Mouse (Mus musculus): ENCODE data around the gene Mnat1. TPM values are rescaled to one million over a fixed set of nuclear protein-coding genes. Genes with fewer than 3 reads are reported as not detected.

Mnat1 gene
- total and polyA plus RNA-seq, 3 experiments: 29.4 to 36.9 TPM; not detected in 1

- no peak for TF ChIP-seq RAD21 (IDR thresholded peaks at IDR 0.05; ENCODE audit: low read depth, low read length)
Observed at GRCm38 (mm10) chr12:73201587-73201986, 78.1 kb downstream of the Mnat1 start (continued).

DNA sequence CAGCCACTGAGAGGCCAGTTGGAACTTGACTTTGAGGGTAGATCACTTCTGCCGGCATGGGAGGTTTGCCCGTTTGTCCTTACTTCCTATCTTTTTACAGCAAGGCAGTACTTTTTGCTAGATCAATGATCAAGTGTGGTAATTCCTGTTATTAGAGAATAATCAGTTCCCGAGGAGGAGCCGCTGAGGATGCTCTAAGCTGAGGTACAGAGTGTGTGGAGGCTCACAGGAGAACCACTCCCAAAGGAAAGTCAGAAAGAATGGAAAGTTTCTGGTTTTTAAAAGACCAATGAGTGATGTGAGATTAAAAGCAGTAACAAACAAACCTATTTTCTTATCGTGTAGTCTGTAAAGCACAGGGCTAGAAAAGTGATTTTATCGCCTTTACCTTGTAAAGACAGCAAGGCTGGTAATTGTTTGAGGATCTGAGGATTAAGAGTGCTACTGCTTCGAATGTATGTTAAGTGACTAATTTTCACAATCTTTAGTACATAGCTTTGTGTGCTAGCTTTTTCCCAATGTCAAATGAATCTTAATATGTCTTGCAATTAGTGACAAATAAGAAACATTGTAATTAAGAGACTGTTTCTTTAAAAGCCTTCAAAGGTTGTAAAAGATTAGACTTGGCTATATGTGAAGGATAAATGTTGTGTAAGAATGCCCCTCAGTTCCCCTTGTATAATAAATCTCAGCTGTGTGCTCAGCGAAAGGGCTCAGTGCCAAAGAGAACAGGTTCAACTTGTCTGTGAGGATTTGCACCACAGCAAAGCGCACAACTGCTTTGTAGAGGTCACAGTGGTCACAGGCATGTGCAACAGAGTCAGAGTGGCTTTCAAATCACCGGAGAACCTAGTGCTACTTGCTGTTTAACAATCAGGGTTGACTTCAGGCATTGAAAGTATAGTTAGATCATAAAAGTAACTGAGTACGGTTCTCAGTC, 82.5 kb downstream of the Mnat1 start:
- no peak overlapping the region for H3K9ac ChIP-seq (ENCODE audit: control insufficient read depth, low read depth, low read length, poor library complexity, severe bottlenecking)
- no peaks in the 10 kb centered on the region for H3K79me2 ChIP-seq (ENCODE audit: control insufficient read depth, insufficient read depth, low read length, poor library complexity)
- no peak for DNase-seq (ENCODE audit: low read depth, low spot score)
- TF ChIP-seq NELFE (IDR thresholded peaks at IDR 0.05; ENCODE audit: low read depth, low read length) (no peak), SIN3A (IDR thresholded peaks at IDR 0.05; ENCODE audit: low read length) (no peak), POLR2A (IDR thresholded peaks at IDR 0.05; ENCODE audit: control insufficient read depth in 1 of 2, insufficient read depth in 1 of 2, low read depth in 1 of 2, low read length in 2 of 2, poor library complexity in 1 of 2) (no peak), ETS1 (IDR thresholded peaks at IDR 0.05; ENCODE audit: low read depth, low read length) (no peak), MYC (IDR thresholded peaks at IDR 0.05; ENCODE audit: low read depth, low read length) (no peak)
- no peak overlapping the region for H3K27ac ChIP-seq (ENCODE audit: control insufficient read depth, low read depth, low read length)
- no peaks in the 10 kb centered on the region for H3K9me3 ChIP-seq (replicated peaks; ENCODE audit: insufficient read depth, low read length)
- H3K4me3 ChIP-seq (ENCODE audit: control insufficient read depth in 1 of 2, insufficient read depth in 1 of 2, low read depth in 2 of 2, low read length in 2 of 2): no peak overlapping the region
- H3K4me1 ChIP-seq (ENCODE audit: control insufficient read depth in 1 of 2, insufficient read depth in 2 of 2, low read length in 2 of 2): peaks cover 0 to 12% of the 10 kb centered on the region in 2 experiments; a peak in 3 of 4 replicates
- no peaks in the 10 kb centered on the region for H3K27me3 ChIP-seq (ENCODE audit: control insufficient read depth in 1 of 2, insufficient read depth in 2 of 2, low read length in 2 of 2)
- peaks cover 0 to 12% of the 10 kb centered on the region in 2 experiments; a peak in 2 of 4 replicates for H3K36me3 ChIP-seq (ENCODE audit: control insufficient read depth in 1 of 2, insufficient read depth in 2 of 2, low read length in 2 of 2)

GRCm38 (mm10) chr12:73207008-73207407, 83.5 kb downstream of the Mnat1 start:
- TF ChIP-seq ETS1 (IDR thresholded peaks at IDR 0.05; ENCODE audit: low read depth, low read length) (0 out of 2 replicates have a peak, but pooled peaks have one; percentile 15), EP300 (IDR thresholded peaks at IDR 0.05; ENCODE audit: low read depth in 1 of 2, low read length in 2 of 2) (no peak)
- Histone ChIP-seq H3K27ac (ENCODE audit: control insufficient read depth, low read depth, low read length) (no peak overlapping the region), H3K4me1 (ENCODE audit: control insufficient read depth in 1 of 2, insufficient read depth in 2 of 2, low read length in 2 of 2) (peaks cover 0 to 5% of the 10 kb centered on the region in 2 experiments; a peak in 3 of 4 replicates)

DNA sequence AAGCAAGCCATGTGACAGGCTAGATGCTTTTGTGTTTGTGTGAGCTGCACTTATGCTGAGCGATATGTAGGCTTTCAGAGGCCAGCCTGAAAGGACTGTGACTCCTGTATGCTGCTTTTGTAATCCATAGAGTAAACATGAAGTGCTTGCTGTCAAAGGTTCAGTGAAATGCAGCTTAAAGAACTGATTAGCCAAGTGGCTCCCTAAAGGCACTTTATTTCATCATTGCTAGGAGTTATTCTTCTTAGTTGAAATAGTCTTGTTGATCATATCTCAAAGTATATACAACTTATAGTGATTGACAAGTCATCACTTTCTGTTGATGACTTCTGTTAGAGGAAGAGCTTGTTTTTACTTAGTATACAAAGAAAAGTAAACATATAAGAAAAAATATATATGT, 83.9 kb downstream of the Mnat1 start:
- Histone ChIP-seq H3K36me3 (ENCODE audit: control insufficient read depth in 1 of 2, insufficient read depth in 2 of 2, low read length in 2 of 2) (peaks cover 0 to 3% of the 10 kb centered on the region in 2 experiments; a peak in 2 of 4 replicates), H3K79me2 (ENCODE audit: control insufficient read depth, insufficient read depth, low read length, poor library complexity) (no peaks in the 10 kb centered on the region), H3K27ac (ENCODE audit: control insufficient read depth, low read depth, low read length) (no peak overlapping the region), H3K4me3 (ENCODE audit: control insufficient read depth in 1 of 2, insufficient read depth in 1 of 2, low read depth in 2 of 2, low read length in 2 of 2) (no peak overlapping the region), H3K4me1 (ENCODE audit: control insufficient read depth in 1 of 2, insufficient read depth in 2 of 2, low read length in 2 of 2) (peaks cover 0 to 2% of the 10 kb centered on the region in 2 experiments; a peak in 1 of 4 replicates), H3K9me3 (replicated peaks; ENCODE audit: insufficient read depth, low read length) (no peaks in the 10 kb centered on the region), H3K27me3 (ENCODE audit: control insufficient read depth in 1 of 2, insufficient read depth in 2 of 2, low read length in 2 of 2) (no peaks in the 10 kb centered on the region), H3K9ac (ENCODE audit: control insufficient read depth, low read depth, low read length, poor library complexity, severe bottlenecking) (no peak overlapping the region)
- TF ChIP-seq POLR2AphosphoS5 (IDR thresholded peaks at IDR 0.05; ENCODE audit: borderline replicate concordance, low read depth, low read length) (no peak), CHD1 (IDR thresholded peaks at IDR 0.05; ENCODE audit: low read depth, low read length) (no peak)
- DNase-seq (ENCODE audit: low read depth, low spot score): no peak

More at GRCm38 (mm10) chr12:73207008-73207407, 83.5 kb downstream of the Mnat1 start:
- H3K9ac ChIP-seq (ENCODE audit: control insufficient read depth, low read depth, low read length, poor library complexity, severe bottlenecking): no peak overlapping the region
- peaks cover 0 to 5% of the 10 kb centered on the region in 2 experiments; a peak in 2 of 4 replicates for H3K36me3 ChIP-seq (ENCODE audit: control insufficient read depth in 1 of 2, insufficient read depth in 2 of 2, low read length in 2 of 2)
- no peaks in the 10 kb centered on the region for H3K9me3 ChIP-seq (replicated peaks; ENCODE audit: insufficient read depth, low read length)
- H3K27me3 ChIP-seq (ENCODE audit: control insufficient read depth in 1 of 2, insufficient read depth in 2 of 2, low read length in 2 of 2): no peaks in the 10 kb centered on the region
- no peak overlapping the region for H3K4me3 ChIP-seq (ENCODE audit: control insufficient read depth in 1 of 2, insufficient read depth in 1 of 2, low read depth in 2 of 2, low read length in 2 of 2)
- no peak for DNase-seq (ENCODE audit: low read depth, low spot score)
- no peaks in the 10 kb centered on the region for H3K79me2 ChIP-seq (ENCODE audit: control insufficient read depth, insufficient read depth, low read length, poor library complexity)
